Mouse (Mus musculus) hindbrain, postnatal 0 days (tissue): ENCODE data around the gene Hacl1. TPM values are rescaled to one million over a fixed set of nuclear protein-coding genes. Genes with fewer than 3 reads are reported as not detected.

Source experiments
- ATAC-seq: fragments of 200-750 bp; cut with Nextera tagmentation; 2 replicates; pipeline ENCODE4 v1.8.0; 2017; ENCODE audit warnings: mild to moderate bottlenecking, moderate TSS enrichment, moderate library complexity
- DNase-seq: peaks from one replicate; pipeline ENCODE4 v3.0.0-alpha.2; 2015; ENCODE audit warnings: low spot score
- H3K27ac ChIP-seq: fragments of 300-500 bp; sonication (generic); 2 replicates; pipeline ENCODE4 v1.5.1; 2014; ENCODE audit warnings: mild to moderate bottlenecking
- H3K27me3 ChIP-seq: fragments of 300-500 bp; sonication (generic); 2 replicates; pipeline ENCODE4 v1.6.1; 2014; ENCODE audit warnings: low read length, mixed read lengths; ENCODE audit not compliant: insufficient read depth
- H3K36me3 ChIP-seq: fragments of 300-500 bp; sonication (generic); 2 replicates; pipeline ENCODE4 v1.6.1; 2014; ENCODE audit warnings: low read length, mixed read lengths; ENCODE audit not compliant: insufficient read depth
- H3K4me1 ChIP-seq: fragments of 300-500 bp; sonication (generic); 2 replicates; pipeline ENCODE4 v1.6.1; 2014; ENCODE audit warnings: antibody characterized with exemption, low read length, mixed read lengths; ENCODE audit not compliant: insufficient read depth
- H3K4me2 ChIP-seq: fragments of 300-500 bp; sonication (generic); 2 replicates; pipeline ENCODE4 v1.6.1; 2014; ENCODE audit warnings: low read depth, mild to moderate bottlenecking, low read length, moderate library complexity, mixed read lengths
- H3K4me3 ChIP-seq: fragments of 300-500 bp; sonication (generic); 2 replicates; pipeline ENCODE4 v1.5.1; 2014; ENCODE audit warnings: low read length
- H3K9ac ChIP-seq: fragments of 300-500 bp; sonication (generic); replicated peaks from 2 replicates; pipeline ENCODE4 v1.6.1; 2014; ENCODE audit warnings: mild to moderate bottlenecking, low read length, moderate library complexity, mixed read lengths
- H3K9me3 ChIP-seq: fragments of 300-500 bp; sonication (generic); 2 replicates; pipeline ENCODE4 v1.6.1; 2016; ENCODE audit warnings: low read length, mixed read lengths
- CTCF ChIP-seq: IDR thresholded peaks from 2 replicates; pipeline ENCODE4 v1.5.1; 2016; ENCODE audit warnings: antibody characterized with exemption, control low read depth, low read depth
- WGBS: fragments of 180-500 bp; shearing (Covaris S2); extraction: QIAGEN DNeasy Blood & Tissue Kit; methylation state at CpG from one replicate; pipeline ENCODE4 v1.1.7; 2014; 5-methylcytosine and 5-hydroxymethylcytosine counted together
- polyA plus RNA-seq: library from polyadenylated mRNA; unstranded; fragments of >200 nt; fragmentation: Nextera tagmentation; extraction: Ambion mirVana; gene quantifications from 2 replicates; pipeline ENCODE4 v1.2.1, GENCODE M21; 2015
- total RNA-seq: library from RNA; depleted of rRNA; stranded (reverse); fragments of >200 nt; gene quantifications from 2 replicates; pipeline ENCODE4 v1.2.3, GENCODE M21; 2014

The Hacl1 gene
- total and polyA plus RNA-seq, 2 experiments from 2014 or later = 10.9 to 12.8 TPM

GRCm38 (mm10) chr14:31569151-31569631 lies 71.9 kb downstream of the Hacl1 start:
- TF ChIP-seq CTCF = no peak
- DNase-seq = peak; percentile 71
- no peak overlapping the region for H3K4me2 ChIP-seq
- ATAC-seq = peak; percentile 58
- no peak overlapping the region for H3K27ac ChIP-seq
- H3K27me3 ChIP-seq = no peaks in the 10 kb centered on the region
- H3K4me1 ChIP-seq = 0 out of 2 replicates have a peak, but pooled peaks cover 4% of the 10 kb centered on the region
- no peak overlapping the region for H3K4me3 ChIP-seq
- 31% methylated on average over 7 of the region's 7 CpGs for WGBS
- H3K9me3 ChIP-seq = no peaks in the 10 kb centered on the region
- H3K36me3 ChIP-seq = no peaks in the 10 kb centered on the region
- H3K9ac ChIP-seq = no peak overlapping the region

DNA sequence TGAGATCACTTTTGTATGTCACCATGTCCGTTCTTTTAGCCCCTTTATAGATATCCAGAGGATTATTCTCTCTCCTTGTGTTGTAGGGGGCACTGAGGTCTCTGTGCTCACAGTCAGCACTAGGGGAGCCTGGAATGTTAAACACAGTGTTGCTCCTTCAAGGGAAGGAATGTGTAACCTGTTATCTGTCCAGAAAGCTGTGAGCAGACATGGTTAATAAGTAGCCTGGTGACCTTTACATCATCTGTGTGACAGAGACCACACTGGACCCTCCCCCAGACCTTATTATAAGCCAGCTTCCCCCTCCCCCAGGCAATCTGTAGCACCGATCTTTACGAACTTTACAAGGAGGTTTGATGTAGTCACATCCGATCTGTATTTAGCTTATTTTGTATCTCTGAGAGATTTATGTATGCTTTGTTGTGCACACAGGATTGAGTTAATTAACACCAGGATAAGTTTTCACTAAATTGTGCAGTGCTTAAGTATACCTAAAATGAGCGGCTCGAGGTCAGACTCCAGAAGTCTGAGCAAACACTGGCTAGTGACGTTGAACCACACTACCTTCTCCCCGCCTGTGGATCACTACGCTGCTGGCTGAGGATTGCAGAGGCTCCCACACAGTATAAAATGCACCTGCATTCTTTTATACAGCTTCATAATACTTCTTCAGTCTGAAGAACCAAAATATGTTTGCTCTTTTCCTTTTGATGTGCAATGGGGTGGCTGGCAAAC lies 75.4 kb downstream of the Hacl1 start:
- H3K27me3 ChIP-seq = no peaks in the 10 kb centered on the region
- H3K36me3 ChIP-seq = no peaks in the 10 kb centered on the region
- no peak for ATAC-seq
- no peak for DNase-seq
- H3K27ac ChIP-seq = no peak overlapping the region
- no peak overlapping the region for H3K9ac ChIP-seq
- 87% methylated on average over 9 of the region's 9 CpGs for WGBS
- no peak for TF ChIP-seq CTCF
- no peaks in the 10 kb centered on the region for H3K9me3 ChIP-seq
- no peak overlapping the region for H3K4me3 ChIP-seq
- no peak overlapping the region for H3K4me2 ChIP-seq
- H3K4me1 ChIP-seq = 0 out of 2 replicates have a peak, but pooled peaks cover 4% of the 10 kb centered on the region

DNA sequence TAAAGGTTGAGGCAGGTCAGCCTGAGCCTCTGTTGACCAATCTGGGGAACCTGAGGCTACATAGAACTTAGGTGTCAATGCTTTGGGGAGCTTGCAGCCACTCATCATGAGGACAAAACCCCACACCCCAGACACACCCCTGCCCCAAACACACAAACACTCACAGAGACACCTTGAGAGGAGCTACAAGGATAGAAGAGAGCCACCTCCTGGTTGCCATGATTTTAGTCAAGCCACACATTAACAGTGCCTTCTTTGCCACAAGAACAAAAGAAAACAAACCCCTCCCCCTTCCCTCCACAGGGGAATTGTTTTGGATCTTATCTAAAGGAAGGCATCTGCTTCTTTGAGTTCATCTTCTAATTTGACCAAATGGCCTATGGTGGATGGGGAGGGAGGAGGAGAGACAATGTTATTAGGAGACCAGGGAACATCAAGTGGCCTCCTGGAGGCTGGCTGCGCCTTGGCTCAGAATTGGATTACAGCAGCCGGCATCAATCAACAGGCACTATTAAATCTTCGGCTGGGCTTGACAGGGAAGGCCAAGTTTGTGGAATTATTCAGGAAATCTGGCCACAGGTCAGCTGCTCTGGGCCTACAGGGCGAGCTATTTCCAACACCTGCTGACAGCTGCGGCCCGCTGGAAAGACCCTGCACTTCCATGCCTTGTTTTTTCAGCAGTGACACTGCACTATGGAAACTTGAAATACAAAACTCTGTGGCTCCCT lies 76.5 kb downstream of the Hacl1 start:
- ATAC-seq (no peak), DNase-seq (peak; percentile 11)
- Histone ChIP-seq H3K9me3 (no peaks in the 10 kb centered on the region), H3K9ac (no peak overlapping the region), H3K4me2 (no peak overlapping the region), H3K27ac (no peak overlapping the region), H3K4me3 (no peak overlapping the region), H3K27me3 (no peaks in the 10 kb centered on the region), H3K4me1 (0 out of 2 replicates have a peak, but pooled peaks cover 4% of the 10 kb centered on the region), H3K36me3 (no peaks in the 10 kb centered on the region)
- 27% methylated on average over 6 of the region's 6 CpGs for whole genome bisulfite sequencing
- TF ChIP-seq CTCF = no peak

GRCm38 (mm10) chr14:31560886-31561285 lies 80.2 kb downstream of the Hacl1 start:
- Histone ChIP-seq H3K4me2 (no peak overlapping the region), H3K27ac (no peak overlapping the region), H3K36me3 (no peaks in the 10 kb centered on the region), H3K4me1 (no peaks in the 10 kb centered on the region), H3K27me3 (no peaks in the 10 kb centered on the region), H3K4me3 (no peak overlapping the region), H3K9me3 (no peaks in the 10 kb centered on the region), H3K9ac (no peak overlapping the region)
- TF ChIP-seq CTCF = no peak
- ATAC-seq (no peak), DNase-seq (peak; percentile 49)
- WGBS = 34% methylated on average over 5 of the region's 5 CpGs

DNA sequence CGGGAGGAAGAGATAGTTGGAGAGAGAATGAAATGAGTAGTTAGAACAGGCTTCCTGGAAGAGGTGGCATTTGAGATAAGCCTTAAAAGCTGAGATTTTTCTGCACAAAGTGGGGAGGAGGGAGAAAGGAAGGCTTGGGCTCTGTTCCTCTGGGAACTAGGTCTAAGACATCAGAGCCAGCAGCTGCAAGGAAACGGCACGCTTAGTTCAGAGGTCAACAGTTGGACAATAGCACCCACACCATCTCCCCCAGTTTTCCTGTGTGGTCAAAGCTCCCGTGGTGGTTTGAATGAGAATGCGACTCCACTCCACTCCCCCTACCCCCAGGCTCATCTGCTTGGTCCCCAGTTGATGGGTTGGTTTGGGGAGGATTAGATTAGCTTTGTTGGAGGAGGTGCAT lies 81.9 kb downstream of the Hacl1 start:
- no peaks in the 10 kb centered on the region for H3K27me3 ChIP-seq
- 41% methylated on average over 5 of the region's 5 CpGs for WGBS
- no peaks in the 10 kb centered on the region for H3K4me1 ChIP-seq
- no peaks in the 10 kb centered on the region for H3K9me3 ChIP-seq
- H3K4me3 ChIP-seq = no peak overlapping the region
- no peak overlapping the region for H3K9ac ChIP-seq
- H3K27ac ChIP-seq = no peak overlapping the region
- no peak overlapping the region for H3K4me2 ChIP-seq
- no peak for TF ChIP-seq CTCF
- DNase-seq = no peak
- ATAC-seq = no peak
- H3K36me3 ChIP-seq = no peaks in the 10 kb centered on the region

DNA sequence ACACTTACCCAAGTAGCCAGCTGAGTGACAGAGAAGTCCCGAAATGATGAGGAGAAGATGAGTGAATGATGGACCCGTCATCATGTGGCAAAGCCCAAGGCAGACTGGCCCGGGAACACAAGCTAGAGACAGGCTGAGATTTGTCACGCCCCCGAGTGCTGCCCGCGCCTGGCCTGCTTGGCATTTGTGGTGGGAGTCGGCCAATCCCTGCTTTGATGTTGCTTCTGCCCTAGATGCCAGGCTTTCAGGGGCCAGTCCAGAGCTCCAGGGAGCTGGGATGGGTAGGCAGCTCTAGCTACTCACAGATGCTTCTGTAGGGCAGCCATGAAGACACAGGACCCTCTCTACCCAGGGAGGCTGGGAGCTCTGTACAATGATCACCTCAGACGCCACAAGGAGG lies 83.3 kb downstream of the Hacl1 start:
- Histone ChIP-seq H3K36me3 (no peaks in the 10 kb centered on the region), H3K4me3 (no peak overlapping the region), H3K4me2 (no peak overlapping the region), H3K9ac (no peak overlapping the region), H3K9me3 (no peaks in the 10 kb centered on the region), H3K27me3 (no peaks in the 10 kb centered on the region), H3K27ac (no peak overlapping the region), H3K4me1 (no peaks in the 10 kb centered on the region)
- TF ChIP-seq CTCF = no peak
- ATAC-seq (0 out of 2 replicates have a peak, but pooled peaks have one; percentile 12), DNase-seq (peak; percentile 16)
- WGBS = 38% methylated on average over 9 of the region's 9 CpGs

- H3K36me3 ChIP-seq = no peaks in the 10 kb centered on the region
- H3K27ac ChIP-seq = no peak overlapping the region
- no peaks in the 10 kb centered on the region for H3K9me3 ChIP-seq
- H3K4me1 ChIP-seq = no peaks in the 10 kb centered on the region
- no peaks in the 10 kb centered on the region for H3K27me3 ChIP-seq
- DNase-seq (no peak), ATAC-seq (no peak)
- no peak overlapping the region for H3K9ac ChIP-seq
- WGBS = 66% methylated on average over 8 of the region's 8 CpGs
- H3K4me2 ChIP-seq = no peak overlapping the region
- no peak for TF ChIP-seq CTCF
- no peak overlapping the region for H3K4me3 ChIP-seq
Observed at GRCm38 (mm10) chr14:31557273-31557672, 83.8 kb downstream of the Hacl1 start.
